Mouse (Mus musculus): ENCODE data around the gene Kcnj5. TPM values are rescaled to one million over a fixed set of nuclear protein-coding genes. Genes with fewer than 3 reads are reported as not detected.
A peak's percentile ranks its signal among the peaks of the same experiment; 100 is the strongest.

The Kcnj5 gene
- polyA plus RNA-seq, 1 experiment from 2014 or later, result 2.4 TPM

- Histone ChIP-seq H3K4me2 (no peak overlapping the region), H3K4me3 (no peak overlapping the region), H3K4me1 (no peaks in the 10 kb centered on the region), H3K27ac (no peak overlapping the region), H3K9me3 (no peaks in the 10 kb centered on the region), H3K9ac (no peak overlapping the region), H3K36me3 (no peaks in the 10 kb centered on the region), H3K27me3 (peaks cover 23% of the 10 kb centered on the region; the same call in 1 of the 2 replicates)
- WGBS, result 5% methylated on average over 6 of the region's 6 CpGs
- no peak for ATAC-seq (ENCODE audit: borderline replicate concordance, extremely low read depth, low FRiP score, low TSS enrichment)
Observed at GRCm38 (mm10) chr9:32350332-32350731, 6.2 kb upstream of the Kcnj5 start.

GRCm38 (mm10) chr9:32349344-32349743, 5.2 kb upstream of the Kcnj5 start:
- H3K9ac ChIP-seq, result no peak overlapping the region
- H3K27me3 ChIP-seq, result peaks cover 33% of the 10 kb centered on the region
- WGBS, result 79% methylated on average over 10 of the region's 10 CpGs
- no peak overlapping the region for H3K4me3 ChIP-seq
- no peaks in the 10 kb centered on the region for H3K36me3 ChIP-seq
- ATAC-seq (ENCODE audit: borderline replicate concordance, extremely low read depth, low FRiP score, low TSS enrichment), result no peak
- H3K9me3 ChIP-seq, result no peaks in the 10 kb centered on the region
- H3K27ac ChIP-seq, result no peak overlapping the region
- H3K4me2 ChIP-seq, result no peak overlapping the region
- H3K4me1 ChIP-seq, result peaks cover 4% of the 10 kb centered on the region

GRCm38 (mm10) chr9:32348096-32348495, 3.9 kb upstream of the Kcnj5 start:
- Histone ChIP-seq H3K9me3 (no peaks in the 10 kb centered on the region), H3K9ac (no peak overlapping the region), H3K4me2 (no peak overlapping the region), H3K4me3 (no peak overlapping the region), H3K36me3 (no peaks in the 10 kb centered on the region), H3K4me1 (peaks cover 11% of the 10 kb centered on the region), H3K27ac (no peak overlapping the region), H3K27me3 (peaks cover 45% of the 10 kb centered on the region)
- no peak for ATAC-seq (ENCODE audit: borderline replicate concordance, extremely low read depth, low FRiP score, low TSS enrichment)
- 70% methylated on average over 8 of the region's 8 CpGs for WGBS

- peak overlapping the region; percentile 27 for H3K4me3 ChIP-seq
- ATAC-seq (ENCODE audit: borderline replicate concordance, extremely low read depth, low FRiP score, low TSS enrichment), result no peak
- H3K27me3 ChIP-seq, result peaks cover 56% of the 10 kb centered on the region
- H3K4me2 ChIP-seq, result peak overlapping the region; percentile 52
- peaks cover 11% of the 10 kb centered on the region for H3K4me1 ChIP-seq
- no peaks in the 10 kb centered on the region for H3K36me3 ChIP-seq
- H3K27ac ChIP-seq, result no peak overlapping the region
- no peak overlapping the region for H3K9ac ChIP-seq
- 3% methylated on average over 21 of the region's 21 CpGs for WGBS
- no peaks in the 10 kb centered on the region for H3K9me3 ChIP-seq
Observed at GRCm38 (mm10) chr9:32344489-32344888, 339 bp upstream of the Kcnj5 start.

GRCm38 (mm10) chr9:32342929-32343328, 1.2 kb downstream of the Kcnj5 start:
- Histone ChIP-seq H3K27ac (no peak overlapping the region), H3K4me3 (no peak overlapping the region), H3K27me3 (peaks cover 56% of the 10 kb centered on the region), H3K36me3 (no peaks in the 10 kb centered on the region), H3K9ac (no peak overlapping the region), H3K4me1 (peaks cover 11% of the 10 kb centered on the region), H3K4me2 (no peak overlapping the region), H3K9me3 (no peaks in the 10 kb centered on the region)
- WGBS, result 13% methylated on average over 8 of the region's 8 CpGs
- no peak for ATAC-seq (ENCODE audit: borderline replicate concordance, extremely low read depth, low FRiP score, low TSS enrichment)

GRCm38 (mm10) chr9:32340831-32341230, 3.3 kb downstream of the Kcnj5 start:
- WGBS, result 34% methylated on average over 5 of the region's 5 CpGs

GRCm38 (mm10) chr9:32335389-32336150, 8.6 kb downstream of the Kcnj5 start:
- ATAC-seq (ENCODE audit: borderline replicate concordance, extremely low read depth, low FRiP score, low TSS enrichment), result peak; percentile 77
- H3K4me1 ChIP-seq, result peaks cover 12% of the 10 kb centered on the region; the same call in 1 of the 2 replicates

More at GRCm38 (mm10) chr9:32340831-32341230, 3.3 kb downstream of the Kcnj5 start:
- Histone ChIP-seq H3K4me3 (no peak overlapping the region), H3K9ac (no peak overlapping the region), H3K27ac (no peak overlapping the region), H3K9me3 (no peaks in the 10 kb centered on the region), H3K27me3 (peaks cover 44% of the 10 kb centered on the region), H3K36me3 (no peaks in the 10 kb centered on the region), H3K4me1 (peaks cover 12% of the 10 kb centered on the region), H3K4me2 (no peak overlapping the region)
- no peak for ATAC-seq (ENCODE audit: borderline replicate concordance, extremely low read depth, low FRiP score, low TSS enrichment)

GRCm38 (mm10) chr9:32331162-32331561, 13.0 kb downstream of the Kcnj5 start:
- 66% methylated on average over 5 of the region's 5 CpGs for WGBS
- Histone ChIP-seq H3K27me3 (no peaks in the 10 kb centered on the region), H3K36me3 (no peaks in the 10 kb centered on the region), H3K27ac (no peak overlapping the region), H3K4me1 (peaks cover 12% of the 10 kb centered on the region; the same call in 1 of the 2 replicates), H3K9me3 (no peaks in the 10 kb centered on the region), H3K4me2 (no peak overlapping the region), H3K4me3 (no peak overlapping the region), H3K9ac (no peak overlapping the region)
- no peak for ATAC-seq (ENCODE audit: borderline replicate concordance, extremely low read depth, low FRiP score, low TSS enrichment)

More at GRCm38 (mm10) chr9:32335389-32336150, 8.6 kb downstream of the Kcnj5 start:
- WGBS, result 47% methylated on average over 13 of the region's 13 CpGs
- Histone ChIP-seq H3K27ac (no peak overlapping the region), H3K9me3 (no peaks in the 10 kb centered on the region), H3K36me3 (no peaks in the 10 kb centered on the region), H3K4me3 (no peak overlapping the region), H3K9ac (no peak overlapping the region), H3K27me3 (no peaks in the 10 kb centered on the region; the same call in 1 of the 2 replicates), H3K4me2 (no peak overlapping the region)

- Histone ChIP-seq H3K36me3 (no peaks in the 10 kb centered on the region), H3K9me3 (no peaks in the 10 kb centered on the region), H3K27me3 (no peaks in the 10 kb centered on the region), H3K27ac (no peak overlapping the region), H3K4me1 (no peaks in the 10 kb centered on the region), H3K4me3 (no peak overlapping the region), H3K9ac (no peak overlapping the region), H3K4me2 (no peak overlapping the region)
- ATAC-seq (ENCODE audit: borderline replicate concordance, extremely low read depth, low FRiP score, low TSS enrichment), result no peak
- WGBS, result 77% methylated on average over 4 of the region's 4 CpGs
Observed at GRCm38 (mm10) chr9:32328777-32329176, 15.4 kb downstream of the Kcnj5 start.

GRCm38 (mm10) chr9:32323610-32324009, 20.5 kb downstream of the Kcnj5 start:
- 43% methylated on average over 7 of the region's 7 CpGs for WGBS
- H3K27me3 ChIP-seq, result no peaks in the 10 kb centered on the region
- no peak overlapping the region for H3K9ac ChIP-seq
- H3K4me3 ChIP-seq, result no peak overlapping the region
- no peaks in the 10 kb centered on the region for H3K9me3 ChIP-seq
- no peak overlapping the region for H3K27ac ChIP-seq
- no peaks in the 10 kb centered on the region for H3K36me3 ChIP-seq
- H3K4me1 ChIP-seq, result peaks cover 7% of the 10 kb centered on the region
- H3K4me2 ChIP-seq, result no peak overlapping the region
- ATAC-seq (ENCODE audit: borderline replicate concordance, extremely low read depth, low FRiP score, low TSS enrichment), result no peak

GRCm38 (mm10) chr9:32320167-32320566, 24.0 kb downstream of the Kcnj5 start:
- no peak overlapping the region for H3K4me3 ChIP-seq
- H3K27me3 ChIP-seq, result no peaks in the 10 kb centered on the region
- WGBS, result 37% methylated on average over 3 of the region's 3 CpGs
- H3K36me3 ChIP-seq, result no peaks in the 10 kb centered on the region
- H3K9me3 ChIP-seq, result no peaks in the 10 kb centered on the region
- ATAC-seq (ENCODE audit: borderline replicate concordance, extremely low read depth, low FRiP score, low TSS enrichment), result peak; percentile 70
- peaks cover 7% of the 10 kb centered on the region for H3K4me1 ChIP-seq
- H3K27ac ChIP-seq, result peak overlapping the region; percentile 25
- H3K4me2 ChIP-seq, result no peak overlapping the region
- H3K9ac ChIP-seq, result no peak overlapping the region

- H3K4me1 ChIP-seq, result peaks cover 24% of the 10 kb centered on the region
- WGBS, result 83% methylated on average over 3 of the region's 3 CpGs
Observed at GRCm38 (mm10) chr9:32315999-32316398, 28.2 kb downstream of the Kcnj5 start.

More at GRCm38 (mm10) chr9:32315999-32316398, 28.2 kb downstream of the Kcnj5 start:
- H3K4me2 ChIP-seq, result no peak overlapping the region
- H3K9ac ChIP-seq, result no peak overlapping the region
- no peak for ATAC-seq (ENCODE audit: borderline replicate concordance, extremely low read depth, low FRiP score, low TSS enrichment)
- H3K27me3 ChIP-seq, result no peaks in the 10 kb centered on the region
- no peak overlapping the region for H3K27ac ChIP-seq
- H3K4me3 ChIP-seq, result no peak overlapping the region
- no peaks in the 10 kb centered on the region for H3K9me3 ChIP-seq
- no peaks in the 10 kb centered on the region for H3K36me3 ChIP-seq
